Mouse (Mus musculus) brain, embryonic 14.5 days (tissue): ENCODE data around the gene Epha4.

Experiments used
- CTCF ChIP-seq: fragments of 200-500 bp; IDR thresholded peaks from 2 replicates; pipeline ENCODE4 v1.5.1; 2012; ENCODE audit warnings: inconsistent platforms, mild to moderate bottlenecking, moderate library complexity, borderline replicate concordance; ENCODE audit not compliant: insufficient read depth, insufficient read length; ENCODE audit errors: extremely low read depth
- POLR2A ChIP-seq: fragments of 200-500 bp; IDR thresholded peaks from 2 replicates; pipeline ENCODE4 v1.6.1; 2012; ENCODE audit warnings: mild to moderate bottlenecking, inconsistent platforms, borderline replicate concordance; ENCODE audit not compliant: poor library complexity, insufficient read depth, insufficient read length, severe bottlenecking; ENCODE audit errors: extremely low read depth

DNA sequence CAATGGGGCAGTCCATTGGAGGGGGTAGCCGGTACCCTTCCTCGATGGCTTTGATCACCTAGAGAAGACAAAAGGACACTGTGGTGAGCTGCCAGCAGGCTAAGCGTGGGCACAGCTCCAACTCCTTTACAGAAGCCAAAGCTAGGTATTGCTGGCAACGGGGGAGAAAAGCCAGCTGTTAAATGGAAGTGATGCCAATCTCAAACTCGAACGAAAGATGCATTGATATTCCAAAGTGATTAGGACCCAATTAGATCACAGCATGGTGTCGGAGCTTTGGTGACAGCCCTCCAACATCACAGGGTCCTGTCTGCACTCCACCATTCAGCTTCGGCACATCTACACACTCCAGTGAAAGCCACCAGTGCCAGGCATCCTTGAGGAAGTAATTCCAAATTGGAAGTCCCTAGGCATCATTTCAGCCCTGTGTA is 137.3 kb downstream of the Epha4 start:
- TF ChIP-seq CTCF (no peak), POLR2A (no peak)
